Mouse (Mus musculus) CH12.LX (cell line): ENCODE data around the gene Plekhg2.

ENCODE experiments used
- CTCF ChIP-seq, 2 experiments: IDR thresholded peaks in 1 of 2; conservative IDR thresholded peaks in 1 of 2; 2 replicates each; pipeline ENCODE4 v1.5.1; 2011 to 2012; ENCODE audit warnings: low read depth in 2 of 2, low read length in 2 of 2, improper control_type of control experiment in 1 of 2, inconsistent platforms in 1 of 2, mild to moderate bottlenecking in 1 of 2, moderate library complexity in 1 of 2
- EP300 ChIP-seq: IDR thresholded peaks from 2 replicates; pipeline ENCODE4 v1.6.1; 2011; ENCODE audit warnings: low read length, improper control_type of control experiment
- POLR2A ChIP-seq: IDR thresholded peaks from 2 replicates; pipeline ENCODE4 v1.6.1; 2011; ENCODE audit warnings: low read depth, mild to moderate bottlenecking, improper control_type of control experiment, low read length
- SIN3A ChIP-seq: IDR thresholded peaks from 2 replicates; pipeline ENCODE4 v1.6.1; 2012; ENCODE audit warnings: low read length, improper control_type of control experiment, inconsistent platforms

- no peak for TF ChIP-seq EP300
- no peak for TF ChIP-seq POLR2A
- TF ChIP-seq SIN3A, result no peak
- no peak for TF ChIP-seq CTCF (conservative IDR thresholded peaks at IDR 0.05 in 1 of 2, IDR thresholded peaks at IDR 0.05 in 1 of 2; ENCODE audit: low read depth in 2 of 2, low read length in 2 of 2)
Observed at GRCm38 (mm10) chr7:28410841-28411475, 38.6 kb upstream of the Plekhg2 start.
